Comparison of ENCODE assay signal across 8 mouse cellular contexts in the genomic region with DNA sequence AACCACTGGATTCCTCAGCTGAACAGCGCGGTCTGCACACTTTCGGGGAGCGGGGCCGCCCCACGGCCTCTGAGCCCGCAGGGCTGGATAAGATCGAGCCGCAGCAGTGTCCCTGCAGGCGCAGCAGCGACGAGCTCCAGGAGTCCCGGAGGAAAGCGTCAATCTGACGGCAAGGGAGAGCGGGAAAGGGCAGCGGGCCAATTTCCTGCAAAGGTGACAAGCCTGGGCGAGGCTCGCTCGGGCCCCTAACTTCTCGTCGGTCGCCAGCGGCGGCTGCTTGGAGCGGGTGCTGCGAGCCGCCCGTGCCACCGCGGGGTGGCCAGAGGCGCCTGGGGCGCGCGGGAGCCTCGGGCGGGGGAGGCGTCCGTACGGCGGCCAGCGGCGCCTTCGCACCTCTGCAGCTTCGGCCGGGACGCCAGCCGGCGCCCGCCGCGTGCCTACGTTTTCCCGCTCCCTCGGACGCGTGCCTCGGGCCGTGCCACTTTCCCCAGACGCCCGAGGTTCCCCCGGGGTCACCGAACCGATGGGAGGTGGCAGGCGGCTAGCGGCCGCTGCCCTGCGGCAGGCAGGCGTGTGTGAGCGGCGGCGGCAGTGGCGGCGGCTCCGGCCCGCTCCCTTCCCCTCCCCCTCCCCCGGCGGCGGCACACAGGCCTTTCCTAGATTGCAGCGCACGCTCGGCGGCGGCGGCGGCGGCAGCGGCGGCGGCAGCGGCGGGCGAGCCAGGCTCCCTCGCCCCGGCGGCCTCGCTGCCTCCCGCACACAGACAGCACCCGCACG. TPM values are rescaled to one million over a fixed set of nuclear protein-coding genes. Genes with fewer than 3 reads are reported as not detected.
DNase-seq lines count a peak whose midpoint lies in the region; ATAC-seq and TF ChIP-seq lines count a peak whose summit lies in the region.

No protein-coding gene starts in this region.

- no peaks in the 10 kb centered on the region for H3K4me1 ChIP-seq in intestine, embryonic 15.5 days (replicated peaks)
- no peaks in the 10 kb centered on the region for H3K4me1 ChIP-seq in midbrain, embryonic 11.5 days (ENCODE audit: control insufficient read depth, insufficient read depth, low read length)
- no peaks in the 10 kb centered on the region; the same call in 1 of the 2 replicates for H3K4me1 ChIP-seq in spleen, adult 2 months (ENCODE audit: control insufficient read depth, insufficient read depth, insufficient read length)

- peak overlapping the region; percentile 83 for H3K4me2 ChIP-seq in intestine, embryonic 15.5 days (replicated peaks)
- H3K4me2 ChIP-seq in midbrain, embryonic 11.5 days, result peak overlapping the region; percentile 59

- peaks cover 36% of the 10 kb centered on the region for H3K27me3 ChIP-seq in intestine, embryonic 15.5 days (replicated peaks)
- peaks cover 40% of the 10 kb centered on the region for H3K27me3 ChIP-seq in midbrain, embryonic 11.5 days (ENCODE audit: control insufficient read depth, insufficient read depth, low read length)
- H3K27me3 ChIP-seq in spleen, adult 2 months (ENCODE audit: control insufficient read depth, insufficient read depth, low read length), result peaks cover 7% of the 10 kb centered on the region

- DNase-seq in adrenal gland, postnatal 10 days, result peak; percentile 73
- peak; percentile 68 to 81 for DNase-seq in cerebellum, postnatal 25 days
- peak; percentile 26 for DNase-seq in gastrocnemius, postnatal 25 days
- peak; percentile 41 to 56 for DNase-seq in left cerebral cortex, postnatal 36 days (ENCODE audit: low spot score in 2 of 2)
- DNase-seq in midbrain, embryonic 11.5 days (ENCODE audit: low spot score, missing footprints), result peak; percentile 93
- DNase-seq in spleen, adult 2 months (ENCODE audit: low read depth in 1 of 2, low spot score in 2 of 2), result peak in 1 of 2 experiments; percentile 2

- TF ChIP-seq CTCF in spleen, adult 2 months (IDR thresholded peaks at IDR 0.05; ENCODE audit: extremely low read depth, insufficient read depth, insufficient read length, insufficient replicate concordance), result no peak

- peak overlapping the region; percentile 47 for H3K4me3 ChIP-seq in intestine, embryonic 15.5 days (replicated peaks)
- peak overlapping the region; percentile 51 for H3K4me3 ChIP-seq in midbrain, embryonic 11.5 days (ENCODE audit: low read depth, low read length)
- peak overlapping the region; percentile 38; the same call in 1 of the 2 replicates for H3K4me3 ChIP-seq in spleen, adult 2 months (ENCODE audit: extremely low read depth, insufficient read depth, insufficient read length)

- no peak overlapping the region for H3K27ac ChIP-seq in intestine, embryonic 15.5 days
- no peak overlapping the region for H3K27ac ChIP-seq in midbrain, embryonic 11.5 days (ENCODE audit: low read depth, low read length)
- no peak overlapping the region for H3K27ac ChIP-seq in spleen, adult 2 months (ENCODE audit: insufficient read depth, low read length)

- intact Hi-C loops in left cerebral cortex, postnatal 36 days (cut with DNase I), result loop anchor here (5.0 to 10.0 kb wide), 2 partner anchors 213 to 805 kb away; a partner anchor contains a TSS

- H3K9me3 ChIP-seq in intestine, embryonic 15.5 days, result no peaks in the 10 kb centered on the region
- H3K9me3 ChIP-seq in midbrain, embryonic 11.5 days (ENCODE audit: control insufficient read depth, low read length), result no peaks in the 10 kb centered on the region

- WGBS in intestine, embryonic 15.5 days, result 28% methylated on average over 54 of the region's 100 CpGs
- WGBS in midbrain, embryonic 11.5 days, result 37% methylated on average over 20 of the region's 100 CpGs
- WGBS in spleen, adult 2 months, result 36% methylated on average over 90 of the region's 100 CpGs

- H3K36me3 ChIP-seq in intestine, embryonic 15.5 days, result no peaks in the 10 kb centered on the region
- H3K36me3 ChIP-seq in midbrain, embryonic 11.5 days (ENCODE audit: control insufficient read depth, insufficient read depth, low read length), result no peaks in the 10 kb centered on the region
- no peaks in the 10 kb centered on the region for H3K36me3 ChIP-seq in spleen, adult 2 months (ENCODE audit: control insufficient read depth, insufficient read depth, low read length)

- no peak for TF ChIP-seq POLR2A in spleen, adult 2 months (IDR thresholded peaks at IDR 0.05; ENCODE audit: low read depth, low read length)

- peak overlapping the region; percentile 37 for H3K9ac ChIP-seq in intestine, embryonic 15.5 days
- peak overlapping the region; percentile 63 for H3K9ac ChIP-seq in midbrain, embryonic 11.5 days (ENCODE audit: low read length)

- peak; percentile 70 for ATAC-seq in intestine, embryonic 15.5 days
- ATAC-seq in midbrain, embryonic 11.5 days (ENCODE audit: low FRiP score), result peak; percentile 62
- no peak for ATAC-seq in activated CD4-positive, CD25-positive, alpha-beta regulatory T cell, adult 4 months

RNA-seq across cellular contexts. Expression of a gene that starts 1.2 kb away (rescaled TPM):
- 10 to 100 TPM in 1 of 2 experiments, 1 to 10 TPM in 1; 7.9 to 11.8 TPM for total RNA-seq in adrenal gland, postnatal 10 days (2021)
- total RNA-seq in gastrocnemius, postnatal 25 days (2021), result not detected
- 0.56 and 0.57 TPM in 2 replicates for polyA plus RNA-seq in intestine, embryonic 15.5 days (2015; fragmentation: Nextera tagmentation; extraction: Ambion mirVana)
- total RNA-seq in left cerebral cortex, postnatal 36 days (2021), result 10 to 100 TPM; 25.8 to 28.6 TPM
- polyA plus RNA-seq in midbrain, embryonic 11.5 days (2014; fragmentation: Nextera tagmentation; extraction: Ambion mirVana), result 1.5 and 1.6 TPM in 2 replicates
- 0.01 and 0.02 TPM in 2 replicates for polyA plus RNA-seq in spleen, adult 2 months (2012; rRNA removed)
- polyA plus RNA-seq in activated CD4-positive, CD25-positive, alpha-beta regulatory T cell, adult 4 months (2017; shearing (Covaris generic)), result not detected
